Mouse (Mus musculus): ENCODE measurements around the gene Gm20388. TPM values are rescaled to one million over a fixed set of nuclear protein-coding genes. Genes with fewer than 3 reads are reported as not detected.

Gene Gm20388
- polyA plus RNA-seq, 1 experiment from 2014 or later, result not detected

DNA sequence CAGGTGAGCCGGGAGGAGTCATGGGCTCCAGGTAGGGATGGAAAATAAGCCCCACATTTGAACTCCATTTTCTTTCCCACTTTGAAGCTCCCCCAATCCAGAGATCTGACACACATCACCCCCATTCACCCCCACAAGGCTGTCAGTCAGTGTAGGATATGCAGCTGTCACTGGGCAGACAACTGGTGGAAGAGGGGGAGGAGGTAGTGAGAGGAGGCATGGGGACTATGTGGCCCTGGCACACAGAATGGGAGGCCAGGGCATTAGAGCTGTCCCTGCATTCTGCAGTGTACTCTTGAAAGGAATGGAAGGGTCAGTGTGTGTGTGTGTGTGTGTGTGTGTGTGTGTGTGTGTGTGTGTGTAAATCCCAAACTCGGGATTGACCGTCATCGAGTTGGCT, 3984.6 kb downstream of the Gm20388 start:
- Histone ChIP-seq H3K9ac (no peak overlapping the region), H3K9me3 (no peaks in the 10 kb centered on the region), H3K4me3 (no peak overlapping the region), H3K27ac (replicated peaks) (no peak overlapping the region), H3K27me3 (replicated peaks) (peaks cover 70% of the 10 kb centered on the region), H3K36me3 (peaks cover 17% of the 10 kb centered on the region), H3K4me1 (peaks cover 33% of the 10 kb centered on the region), H3K4me2 (no peak overlapping the region)
- no peak for ATAC-seq (ENCODE audit: extremely low read depth, insufficient number of reproducible peaks, low FRiP score, low TSS enrichment)
- WGBS, result 83% methylated on average over 4 of the region's 4 CpGs

DNA sequence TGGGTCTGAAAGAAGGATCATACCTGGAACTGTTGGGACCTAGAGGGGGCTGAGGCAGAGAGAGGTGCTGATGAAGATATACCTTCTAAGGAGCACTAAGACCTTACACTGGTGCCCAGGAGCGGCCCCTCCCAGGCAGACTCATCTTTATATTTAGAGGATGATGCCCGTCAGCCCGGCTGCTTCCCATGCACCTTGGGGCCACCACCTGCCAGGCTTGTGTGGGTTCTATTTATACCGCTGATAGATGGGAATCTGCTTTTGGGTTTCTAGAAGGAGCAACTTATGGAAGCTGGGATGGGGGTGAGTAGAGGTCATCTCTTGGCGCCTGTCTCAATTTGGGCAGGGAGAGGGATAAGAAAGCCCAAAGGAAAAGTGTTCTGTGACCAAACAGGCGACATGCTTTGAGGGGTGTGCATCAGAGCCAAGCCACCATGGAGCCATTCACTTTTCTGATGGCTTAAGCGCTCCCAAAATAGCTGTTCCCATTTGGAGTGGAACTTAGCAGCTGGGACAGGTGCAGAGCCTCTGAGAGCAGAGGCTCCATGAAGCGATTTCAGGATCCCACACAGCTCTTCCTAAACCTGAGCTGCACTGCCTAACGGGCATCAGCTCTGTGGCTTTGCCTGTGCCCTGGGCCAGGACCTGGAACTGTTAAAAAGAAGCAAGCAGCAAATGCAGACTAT, 3985.2 kb downstream of the Gm20388 start:
- no peak for ATAC-seq (ENCODE audit: extremely low read depth, insufficient number of reproducible peaks, low FRiP score, low TSS enrichment)
- WGBS, result 59% methylated on average over 9 of the region's 9 CpGs

DNA sequence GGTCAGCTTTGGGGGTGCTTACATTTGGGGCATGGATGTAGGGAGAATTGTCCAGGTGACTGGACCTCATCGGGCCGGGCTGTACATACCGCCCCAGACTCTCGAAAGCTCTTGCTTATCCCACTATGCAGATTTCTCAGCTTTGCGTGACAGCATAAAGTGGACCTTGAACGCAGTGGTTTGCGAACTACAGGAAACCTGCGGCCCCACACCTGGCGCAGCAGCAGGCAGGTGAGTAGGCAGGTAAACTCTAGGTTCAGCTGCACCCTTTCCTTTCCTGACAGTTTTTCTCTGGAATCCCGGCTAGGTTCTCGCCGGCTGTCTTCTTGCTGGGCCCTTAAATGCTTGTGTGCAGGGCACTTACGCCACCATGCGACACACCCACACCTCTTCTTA, 3985.7 kb downstream of the Gm20388 start:
- Histone ChIP-seq H3K4me2 (no peak overlapping the region), H3K9me3 (no peaks in the 10 kb centered on the region), H3K9ac (no peak overlapping the region), H3K36me3 (peaks cover 28% of the 10 kb centered on the region), H3K27ac (replicated peaks) (no peak overlapping the region), H3K27me3 (replicated peaks) (peaks cover 58% of the 10 kb centered on the region), H3K4me1 (peaks cover 33% of the 10 kb centered on the region), H3K4me3 (no peak overlapping the region)
- 58% methylated on average over 14 of the region's 14 CpGs for WGBS
- no peak for ATAC-seq (ENCODE audit: extremely low read depth, insufficient number of reproducible peaks, low FRiP score, low TSS enrichment)

More for the DNA sequence above, 3985.2 kb downstream of the Gm20388 start:
- H3K27me3 ChIP-seq (replicated peaks), result peaks cover 64% of the 10 kb centered on the region
- peaks cover 33% of the 10 kb centered on the region for H3K4me1 ChIP-seq
- H3K9me3 ChIP-seq, result no peaks in the 10 kb centered on the region
- H3K4me3 ChIP-seq, result no peak overlapping the region
- H3K36me3 ChIP-seq, result peaks cover 23% of the 10 kb centered on the region
- H3K4me2 ChIP-seq, result no peak overlapping the region
- no peak overlapping the region for H3K27ac ChIP-seq (replicated peaks)
- H3K9ac ChIP-seq, result no peak overlapping the region

GRCm38 (mm10) chr8:123896774-123897173, 3986.1 kb downstream of the Gm20388 start:
- Histone ChIP-seq H3K27me3 (replicated peaks) (peaks cover 54% of the 10 kb centered on the region), H3K27ac (replicated peaks) (no peak overlapping the region), H3K4me1 (peaks cover 29% of the 10 kb centered on the region), H3K36me3 (peaks cover 32% of the 10 kb centered on the region), H3K9me3 (no peaks in the 10 kb centered on the region), H3K4me3 (no peak overlapping the region), H3K4me2 (no peak overlapping the region), H3K9ac (no peak overlapping the region)
- WGBS, result 53% methylated on average over 10 of the region's 10 CpGs
- ATAC-seq (ENCODE audit: extremely low read depth, insufficient number of reproducible peaks, low FRiP score, low TSS enrichment), result no peak

DNA sequence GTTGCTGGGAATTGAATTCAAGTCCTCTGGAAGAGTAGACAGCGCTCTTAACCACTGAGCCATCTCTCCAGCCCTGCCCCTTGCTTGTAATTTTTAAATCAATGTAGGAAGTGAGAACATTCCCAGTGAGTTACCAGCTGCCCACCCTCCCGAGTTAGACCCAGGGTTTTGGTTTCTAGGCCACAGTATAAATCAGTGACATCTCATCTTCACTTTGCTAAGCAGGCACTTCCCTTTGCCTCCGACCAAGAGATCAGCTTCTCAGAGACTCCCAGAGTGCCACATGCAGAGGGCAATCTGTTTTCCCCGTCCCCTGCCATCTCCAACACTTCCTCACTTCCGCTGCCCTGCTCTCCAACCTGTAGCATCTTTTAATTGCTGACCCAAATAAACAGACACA, 3987.9 kb downstream of the Gm20388 start:
- peaks cover 36% of the 10 kb centered on the region for H3K27me3 ChIP-seq (replicated peaks)
- WGBS, result 82% methylated on average over 5 of the region's 5 CpGs
- H3K36me3 ChIP-seq, result peaks cover 50% of the 10 kb centered on the region
- H3K4me1 ChIP-seq, result peaks cover 17% of the 10 kb centered on the region
- H3K9ac ChIP-seq, result no peak overlapping the region
- ATAC-seq (ENCODE audit: extremely low read depth, insufficient number of reproducible peaks, low FRiP score, low TSS enrichment), result no peak
- no peak overlapping the region for H3K4me2 ChIP-seq
- H3K4me3 ChIP-seq, result no peak overlapping the region
- H3K9me3 ChIP-seq, result no peaks in the 10 kb centered on the region
- no peak overlapping the region for H3K27ac ChIP-seq (replicated peaks)

GRCm38 (mm10) chr8:123899366-123899765, 3988.7 kb downstream of the Gm20388 start:
- Histone ChIP-seq H3K36me3 (peaks cover 58% of the 10 kb centered on the region), H3K4me1 (peaks cover 12% of the 10 kb centered on the region), H3K4me3 (no peak overlapping the region), H3K9ac (no peak overlapping the region), H3K9me3 (no peaks in the 10 kb centered on the region), H3K27me3 (replicated peaks) (peaks cover 28% of the 10 kb centered on the region), H3K4me2 (no peak overlapping the region), H3K27ac (replicated peaks) (no peak overlapping the region)
- ATAC-seq (ENCODE audit: extremely low read depth, insufficient number of reproducible peaks, low FRiP score, low TSS enrichment), result no peak
- 90% methylated on average over 7 of the region's 7 CpGs for WGBS

DNA sequence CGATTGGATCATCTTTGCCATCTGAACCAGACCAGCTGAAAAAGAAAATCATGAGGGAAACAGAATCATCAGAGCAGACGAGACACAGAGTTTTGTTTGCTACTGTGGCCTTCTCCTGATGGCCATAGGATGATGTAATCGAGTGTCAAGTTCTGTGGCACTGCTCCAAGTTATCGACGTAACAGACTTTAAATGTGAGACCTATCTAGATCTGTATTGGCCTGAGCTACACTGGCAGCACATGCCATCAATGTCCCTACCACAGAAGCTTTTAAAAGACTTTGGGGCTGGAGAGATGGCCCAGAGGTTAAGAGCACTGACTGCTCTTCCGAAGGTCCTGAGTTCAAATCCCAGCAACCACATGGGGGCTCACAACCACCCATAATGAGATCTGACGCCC, 3992.0 kb downstream of the Gm20388 start:
- ATAC-seq (ENCODE audit: extremely low read depth, insufficient number of reproducible peaks, low FRiP score, low TSS enrichment), result no peak
- no peaks in the 10 kb centered on the region for H3K4me1 ChIP-seq
- H3K9ac ChIP-seq, result no peak overlapping the region
- H3K4me3 ChIP-seq, result no peak overlapping the region
- no peaks in the 10 kb centered on the region for H3K27me3 ChIP-seq (replicated peaks)
- H3K36me3 ChIP-seq, result peaks cover 87% of the 10 kb centered on the region
- H3K4me2 ChIP-seq, result no peak overlapping the region
- WGBS, result 81% methylated on average over 7 of the region's 7 CpGs
- no peaks in the 10 kb centered on the region for H3K9me3 ChIP-seq
- H3K27ac ChIP-seq (replicated peaks), result no peak overlapping the region

GRCm38 (mm10) chr8:123907604-123908003, 3997.0 kb downstream of the Gm20388 start:
- H3K27ac ChIP-seq (replicated peaks), result no peak overlapping the region
- H3K27me3 ChIP-seq (replicated peaks), result no peaks in the 10 kb centered on the region
- no peaks in the 10 kb centered on the region for H3K4me1 ChIP-seq
- H3K36me3 ChIP-seq, result peaks cover 95% of the 10 kb centered on the region
- H3K4me3 ChIP-seq, result no peak overlapping the region
- ATAC-seq (ENCODE audit: extremely low read depth, insufficient number of reproducible peaks, low FRiP score, low TSS enrichment), result no peak
- H3K9me3 ChIP-seq, result no peaks in the 10 kb centered on the region
- no peak overlapping the region for H3K9ac ChIP-seq
- WGBS, result 91% methylated on average over 6 of the region's 6 CpGs
- no peak overlapping the region for H3K4me2 ChIP-seq

DNA sequence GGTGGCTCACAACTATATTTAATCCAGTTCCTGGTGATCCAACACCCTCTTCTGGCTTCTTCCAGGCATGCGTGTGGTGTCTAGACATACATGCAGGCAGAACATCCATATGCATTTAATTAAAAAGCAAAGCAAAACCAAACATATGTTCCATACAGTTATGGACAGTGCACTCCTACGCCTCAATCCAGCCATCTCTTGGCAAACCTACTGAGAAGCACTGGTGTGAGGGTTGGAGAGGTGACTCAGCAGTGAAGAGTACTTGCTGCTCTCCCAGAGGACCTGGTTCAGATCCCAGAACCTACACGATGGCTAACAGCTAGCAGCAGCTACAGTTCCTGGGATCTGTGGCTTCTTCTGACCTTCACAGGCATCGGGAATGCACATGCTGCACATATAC, 4001.6 kb downstream of the Gm20388 start:
- no peak for ATAC-seq (ENCODE audit: extremely low read depth, insufficient number of reproducible peaks, low FRiP score, low TSS enrichment)
- no peaks in the 10 kb centered on the region for H3K9me3 ChIP-seq
- WGBS, result 92% methylated on average over 4 of the region's 4 CpGs
- H3K9ac ChIP-seq, result no peak overlapping the region
- H3K36me3 ChIP-seq, result peaks cover 99% of the 10 kb centered on the region
- H3K4me1 ChIP-seq, result no peaks in the 10 kb centered on the region
- H3K27ac ChIP-seq (replicated peaks), result no peak overlapping the region
- no peaks in the 10 kb centered on the region for H3K27me3 ChIP-seq (replicated peaks)
- H3K4me2 ChIP-seq, result no peak overlapping the region
- H3K4me3 ChIP-seq, result no peak overlapping the region

GRCm38 (mm10) chr8:123914635-123915034, 4004.0 kb downstream of the Gm20388 start:
- no peaks in the 10 kb centered on the region for H3K9me3 ChIP-seq
- 90% methylated on average over 3 of the region's 3 CpGs for WGBS
- H3K9ac ChIP-seq, result no peak overlapping the region
- H3K27ac ChIP-seq (replicated peaks), result no peak overlapping the region
- H3K27me3 ChIP-seq (replicated peaks), result no peaks in the 10 kb centered on the region
- peaks cover 99% of the 10 kb centered on the region for H3K36me3 ChIP-seq
- no peaks in the 10 kb centered on the region for H3K4me1 ChIP-seq
- ATAC-seq (ENCODE audit: extremely low read depth, insufficient number of reproducible peaks, low FRiP score, low TSS enrichment), result no peak
- H3K4me3 ChIP-seq, result no peak overlapping the region
- H3K4me2 ChIP-seq, result no peak overlapping the region

DNA sequence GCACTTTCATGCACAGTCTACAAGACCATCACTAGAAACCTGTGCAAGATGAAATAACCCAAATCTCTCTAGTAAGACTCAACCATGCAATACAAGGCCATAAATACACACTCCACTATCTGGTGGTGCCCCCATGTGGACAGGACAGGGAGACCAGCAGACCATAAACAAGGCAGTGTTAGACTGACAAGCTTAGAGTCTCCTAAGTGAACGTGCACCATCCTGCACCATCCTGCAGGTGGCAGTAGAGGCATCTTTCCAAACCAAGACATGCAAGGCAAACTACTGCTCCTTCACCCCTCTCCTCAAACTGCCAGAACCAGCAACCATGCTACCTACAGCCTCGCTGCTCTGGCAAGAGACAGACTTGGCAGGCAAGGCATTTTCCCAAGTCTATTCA, 4014.1 kb downstream of the Gm20388 start:
- peaks cover 89% of the 10 kb centered on the region for H3K36me3 ChIP-seq

GRCm38 (mm10) chr8:123925671-123926070, 4015.0 kb downstream of the Gm20388 start:
- Histone ChIP-seq H3K9ac (no peak overlapping the region), H3K4me1 (no peaks in the 10 kb centered on the region), H3K36me3 (peaks cover 89% of the 10 kb centered on the region), H3K4me2 (no peak overlapping the region), H3K4me3 (no peak overlapping the region), H3K27ac (replicated peaks) (no peak overlapping the region), H3K9me3 (no peaks in the 10 kb centered on the region), H3K27me3 (replicated peaks) (no peaks in the 10 kb centered on the region)
- no peak for ATAC-seq (ENCODE audit: extremely low read depth, insufficient number of reproducible peaks, low FRiP score, low TSS enrichment)
- WGBS, result 76% methylated on average over 3 of the region's 3 CpGs

More for the DNA sequence above, 4014.1 kb downstream of the Gm20388 start:
- no peaks in the 10 kb centered on the region for H3K27me3 ChIP-seq (replicated peaks)
- H3K4me3 ChIP-seq, result no peak overlapping the region
- no peak overlapping the region for H3K9ac ChIP-seq
- no peaks in the 10 kb centered on the region for H3K4me1 ChIP-seq
- H3K27ac ChIP-seq (replicated peaks), result no peak overlapping the region
- WGBS, result 13% methylated on average over 2 of the region's 2 CpGs
- no peak for ATAC-seq (ENCODE audit: extremely low read depth, insufficient number of reproducible peaks, low FRiP score, low TSS enrichment)
- no peaks in the 10 kb centered on the region for H3K9me3 ChIP-seq
- H3K4me2 ChIP-seq, result no peak overlapping the region

Measured in heart, embryonic 13.5 days (tissue).